Mouse (Mus musculus) ES-E14 (cell line): Measurements from ENCODE around the gene Slc50a1.

Experiments
- CHD2 ChIP-seq: IDR thresholded peaks from 2 replicates; pipeline ENCODE4 v1.6.1; 2014; ENCODE audit warnings: mild to moderate bottlenecking, low read depth, low read length, inconsistent platforms
- HCFC1 ChIP-seq: IDR thresholded peaks from 2 replicates; pipeline ENCODE4 v1.6.1; 2012; ENCODE audit warnings: low read length, inconsistent platforms, borderline replicate concordance; ENCODE audit not compliant: insufficient read depth
- ZC3H11A ChIP-seq: IDR thresholded peaks from 2 replicates; pipeline ENCODE4 v1.6.1; 2012; ENCODE audit warnings: low read depth, mild to moderate bottlenecking, inconsistent platforms, low read length, borderline replicate concordance

- TF ChIP-seq CHD2 (no peak), HCFC1 (no peak), ZC3H11A (no peak)
These were observed 9.8 kb upstream of the Slc50a1 start for GRCm38 (mm10) chr3:89280050-89280605.
